Mouse (Mus musculus): Measurements from ENCODE around the gene Map10. TPM values are rescaled to one million over a fixed set of nuclear protein-coding genes. Genes with fewer than 3 reads are reported as not detected.

Gene Map10
- polyA plus RNA-seq, 1 experiment, result not detected

GRCm38 (mm10) chr8:125716613-125717012 is 47.0 kb downstream of the Map10 start:
- no peak overlapping the region for H3K4me3 ChIP-seq (replicated peaks)

GRCm38 (mm10) chr8:125718914-125719313 is 49.3 kb downstream of the Map10 start:
- TF ChIP-seq TAL1 (IDR thresholded peaks at IDR 0.05; ENCODE audit: low read length) (no peak), GATA1 (IDR thresholded peaks at IDR 0.05; ENCODE audit: low read length) (no peak)
- no peaks in the 10 kb centered on the region for H3K9me3 ChIP-seq (ENCODE audit: control insufficient read depth, low read length)
- H3K4me3 ChIP-seq (replicated peaks), result no peak overlapping the region
- H3K36me3 ChIP-seq (ENCODE audit: control insufficient read depth), result no peaks in the 10 kb centered on the region
- no peaks in the 10 kb centered on the region for H3K27me3 ChIP-seq (ENCODE audit: control insufficient read depth)
- H3K4me1 ChIP-seq (ENCODE audit: control insufficient read depth), result no peaks in the 10 kb centered on the region

More at GRCm38 (mm10) chr8:125716613-125717012, 47.0 kb downstream of the Map10 start:
- H3K27me3 ChIP-seq (ENCODE audit: control insufficient read depth), result no peaks in the 10 kb centered on the region
- TF ChIP-seq GATA1 (IDR thresholded peaks at IDR 0.05; ENCODE audit: low read length), result no peak
- no peak for TF ChIP-seq TAL1 (IDR thresholded peaks at IDR 0.05; ENCODE audit: low read length)
- no peaks in the 10 kb centered on the region for H3K36me3 ChIP-seq (ENCODE audit: control insufficient read depth)
- H3K4me1 ChIP-seq (ENCODE audit: control insufficient read depth), result peaks cover 10% of the 10 kb centered on the region
- no peaks in the 10 kb centered on the region for H3K9me3 ChIP-seq (ENCODE audit: control insufficient read depth, low read length)

- H3K4me3 ChIP-seq (replicated peaks), result no peak overlapping the region
- H3K9me3 ChIP-seq (ENCODE audit: control insufficient read depth, low read length), result no peaks in the 10 kb centered on the region
- no peaks in the 10 kb centered on the region for H3K36me3 ChIP-seq (ENCODE audit: control insufficient read depth)
- no peaks in the 10 kb centered on the region for H3K4me1 ChIP-seq (ENCODE audit: control insufficient read depth)
- TF ChIP-seq GATA1 (IDR thresholded peaks at IDR 0.05; ENCODE audit: low read length) (no peak), TAL1 (IDR thresholded peaks at IDR 0.05; ENCODE audit: low read length) (no peak)
- no peaks in the 10 kb centered on the region for H3K27me3 ChIP-seq (ENCODE audit: control insufficient read depth)
These were observed 53.1 kb downstream of the Map10 start for GRCm38 (mm10) chr8:125722675-125723074.

Other genes with a start within 250 kb of the Map10 start
- gene Sipa1l2, start 100.0 kb upstream of the Map10 start, polyA plus RNA-seq (2012), result 0.01 and 0.02 TPM in 2 replicates
- 0.12 and 0.39 TPM in 2 replicates for gene Ntpcr, start 60.1 kb downstream of the Map10 start, polyA plus RNA-seq (2012)
- gene Pcnx2, start 228.5 kb downstream of the Map10 start, polyA plus RNA-seq (2012), result 0.01 TPM in 1 of 2 replicates, not detected in the other
- gene Map3k21, start 240.6 kb downstream of the Map10 start, polyA plus RNA-seq (2012), result not detected in 2 replicates